Mouse (Mus musculus): ENCODE results near the gene Cers3. TPM values are rescaled to one million over a fixed set of nuclear protein-coding genes. Genes with fewer than 3 reads are reported as not detected.

Gene Cers3
- polyA plus RNA-seq, 1 experiment from 2014 or later: 7.8 TPM

DNA sequence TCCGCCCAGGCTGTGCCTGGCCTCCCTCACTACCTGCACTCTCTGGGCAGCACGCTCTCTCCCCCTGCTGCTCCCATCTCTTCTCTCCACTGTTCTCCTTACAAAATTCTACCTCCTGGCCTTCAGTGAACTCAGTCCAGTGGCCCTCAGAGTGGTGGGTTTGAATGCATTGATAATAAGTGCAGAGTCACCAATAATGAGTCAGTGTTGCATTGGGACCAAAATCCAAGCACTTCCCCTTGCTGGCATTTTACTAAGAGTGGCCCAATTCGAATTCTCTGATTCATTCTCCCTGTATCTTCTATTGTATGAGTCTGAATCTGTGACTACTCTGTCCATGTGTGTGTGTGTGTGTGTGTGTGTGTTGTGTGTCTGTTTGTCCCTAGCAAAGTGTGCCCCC is 63.5 kb downstream of the Cers3 start:
- Histone ChIP-seq H3K4me2 (no peak overlapping the region), H3K36me3 (no peaks in the 10 kb centered on the region), H3K9ac (no peak overlapping the region), H3K27me3 (no peaks in the 10 kb centered on the region), H3K4me3 (no peak overlapping the region), H3K4me1 (no peaks in the 10 kb centered on the region), H3K9me3 (no peaks in the 10 kb centered on the region), H3K27ac (no peak overlapping the region)
- 66% methylated on average over 3 of the region's 3 CpGs for WGBS
- ATAC-seq (ENCODE audit: insufficient number of reproducible peaks, insufficient read depth, low FRiP score, low TSS enrichment, low read depth): no peak

- no peak overlapping the region for H3K4me2 ChIP-seq
Observed at GRCm38 (mm10) chr7:66810436-66810835, 67.1 kb downstream of the Cers3 start.

DNA sequence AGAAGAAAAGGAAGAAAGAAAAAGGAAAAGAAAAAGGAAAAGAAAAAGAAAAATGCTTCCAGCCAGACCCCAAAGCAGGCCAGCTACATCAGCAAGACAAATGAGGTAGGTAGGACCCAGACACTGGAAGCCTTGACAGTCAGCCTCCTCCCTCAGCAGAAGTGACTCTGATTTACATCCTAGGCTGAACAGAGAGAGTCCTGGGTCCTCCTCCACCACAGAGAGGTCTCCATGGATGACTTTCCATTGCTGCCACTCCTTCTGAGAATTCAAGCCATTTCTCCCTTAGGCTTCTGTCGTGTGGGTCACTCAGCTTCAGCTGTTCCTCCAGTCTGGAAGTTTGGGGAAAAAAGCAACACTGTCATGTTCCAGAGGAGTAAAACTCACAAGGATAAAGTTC is 68.0 kb downstream of the Cers3 start:
- H3K27me3 ChIP-seq: no peaks in the 10 kb centered on the region
- H3K4me2 ChIP-seq: no peak overlapping the region
- H3K36me3 ChIP-seq: no peaks in the 10 kb centered on the region
- ATAC-seq (ENCODE audit: insufficient number of reproducible peaks, insufficient read depth, low FRiP score, low TSS enrichment, low read depth): no peak
- no peak overlapping the region for H3K27ac ChIP-seq
- no peak overlapping the region for H3K4me3 ChIP-seq
- H3K9me3 ChIP-seq: no peaks in the 10 kb centered on the region
- no peak overlapping the region for H3K9ac ChIP-seq
- H3K4me1 ChIP-seq: peaks cover 13% of the 10 kb centered on the region
- 75% methylated on average over 1 of the region's 1 CpGs for WGBS

More at GRCm38 (mm10) chr7:66810436-66810835, 67.1 kb downstream of the Cers3 start:
- Histone ChIP-seq H3K36me3 (no peaks in the 10 kb centered on the region), H3K4me1 (peaks cover 13% of the 10 kb centered on the region), H3K4me3 (no peak overlapping the region), H3K9ac (no peak overlapping the region), H3K9me3 (no peaks in the 10 kb centered on the region), H3K27ac (no peak overlapping the region), H3K27me3 (no peaks in the 10 kb centered on the region)
- no peak for ATAC-seq (ENCODE audit: insufficient number of reproducible peaks, insufficient read depth, low FRiP score, low TSS enrichment, low read depth)
- 92% methylated on average over 7 of the region's 7 CpGs for WGBS

GRCm38 (mm10) chr7:66812289-66812688 is 69.0 kb downstream of the Cers3 start:
- H3K27me3 ChIP-seq: no peaks in the 10 kb centered on the region
- H3K27ac ChIP-seq: peak overlapping the region; percentile 34; the same call in 1 of the 2 replicates
- H3K4me3 ChIP-seq: no peak overlapping the region
- no peak for ATAC-seq (ENCODE audit: insufficient number of reproducible peaks, insufficient read depth, low FRiP score, low TSS enrichment, low read depth)
- H3K9ac ChIP-seq: no peak overlapping the region
- H3K4me1 ChIP-seq: peaks cover 13% of the 10 kb centered on the region
- H3K36me3 ChIP-seq: no peaks in the 10 kb centered on the region
- H3K9me3 ChIP-seq: no peaks in the 10 kb centered on the region
- WGBS: 68% methylated on average over 4 of the region's 4 CpGs
- H3K4me2 ChIP-seq: no peak overlapping the region

- Histone ChIP-seq H3K9me3 (no peaks in the 10 kb centered on the region), H3K27me3 (no peaks in the 10 kb centered on the region), H3K9ac (no peak overlapping the region), H3K4me1 (peaks cover 13% of the 10 kb centered on the region), H3K36me3 (no peaks in the 10 kb centered on the region), H3K27ac (no peak overlapping the region), H3K4me3 (no peak overlapping the region), H3K4me2 (no peak overlapping the region)
- 23% methylated on average over 9 of the region's 9 CpGs for WGBS
- ATAC-seq (ENCODE audit: insufficient number of reproducible peaks, insufficient read depth, low FRiP score, low TSS enrichment, low read depth): peak; percentile 75
Observed at GRCm38 (mm10) chr7:66812737-66813136, 69.4 kb downstream of the Cers3 start.

GRCm38 (mm10) chr7:66813172-66813571 is 69.9 kb downstream of the Cers3 start:
- Histone ChIP-seq H3K4me2 (no peak overlapping the region), H3K27ac (no peak overlapping the region), H3K36me3 (no peaks in the 10 kb centered on the region), H3K9ac (no peak overlapping the region), H3K4me3 (no peak overlapping the region), H3K9me3 (no peaks in the 10 kb centered on the region), H3K27me3 (no peaks in the 10 kb centered on the region), H3K4me1 (peaks cover 13% of the 10 kb centered on the region)
- WGBS: 63% methylated on average over 1 of the region's 1 CpGs
- ATAC-seq (ENCODE audit: insufficient number of reproducible peaks, insufficient read depth, low FRiP score, low TSS enrichment, low read depth): no peak

DNA sequence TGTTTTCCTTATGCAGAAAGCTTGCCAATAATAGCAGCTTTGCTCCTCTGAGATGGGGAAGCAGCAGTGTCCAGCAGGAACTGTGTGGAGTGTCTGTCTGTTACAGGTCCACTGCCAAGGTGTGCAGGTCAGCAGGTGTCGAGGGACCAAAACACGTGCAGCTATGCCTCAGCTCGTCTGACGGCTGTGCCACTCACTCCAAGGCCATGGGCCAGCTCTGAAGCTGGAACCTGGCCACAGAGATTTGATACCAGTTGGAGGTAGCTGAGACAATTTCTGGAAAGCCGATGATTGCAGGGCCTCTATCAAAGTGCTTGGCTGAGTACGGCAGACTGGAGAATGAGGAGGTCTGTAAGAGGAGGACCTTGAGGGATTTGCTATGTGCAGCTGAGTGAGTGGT is 72.2 kb downstream of the Cers3 start:
- Histone ChIP-seq H3K4me2 (no peak overlapping the region), H3K36me3 (no peaks in the 10 kb centered on the region), H3K4me3 (no peak overlapping the region), H3K9me3 (no peaks in the 10 kb centered on the region), H3K9ac (no peak overlapping the region), H3K27me3 (no peaks in the 10 kb centered on the region), H3K27ac (no peak overlapping the region), H3K4me1 (peaks cover 13% of the 10 kb centered on the region)
- 86% methylated on average over 6 of the region's 6 CpGs for WGBS
- no peak for ATAC-seq (ENCODE audit: insufficient number of reproducible peaks, insufficient read depth, low FRiP score, low TSS enrichment, low read depth)

GRCm38 (mm10) chr7:66820034-66820433 is 76.7 kb downstream of the Cers3 start:
- no peak for ATAC-seq (ENCODE audit: insufficient number of reproducible peaks, insufficient read depth, low FRiP score, low TSS enrichment, low read depth)
- Histone ChIP-seq H3K9me3 (no peaks in the 10 kb centered on the region), H3K27me3 (no peaks in the 10 kb centered on the region), H3K4me2 (no peak overlapping the region), H3K36me3 (no peaks in the 10 kb centered on the region), H3K9ac (no peak overlapping the region), H3K4me3 (no peak overlapping the region), H3K27ac (no peak overlapping the region), H3K4me1 (peaks cover 6% of the 10 kb centered on the region; the same call in 1 of the 2 replicates)
- WGBS: 26% methylated on average over 6 of the region's 6 CpGs

DNA sequence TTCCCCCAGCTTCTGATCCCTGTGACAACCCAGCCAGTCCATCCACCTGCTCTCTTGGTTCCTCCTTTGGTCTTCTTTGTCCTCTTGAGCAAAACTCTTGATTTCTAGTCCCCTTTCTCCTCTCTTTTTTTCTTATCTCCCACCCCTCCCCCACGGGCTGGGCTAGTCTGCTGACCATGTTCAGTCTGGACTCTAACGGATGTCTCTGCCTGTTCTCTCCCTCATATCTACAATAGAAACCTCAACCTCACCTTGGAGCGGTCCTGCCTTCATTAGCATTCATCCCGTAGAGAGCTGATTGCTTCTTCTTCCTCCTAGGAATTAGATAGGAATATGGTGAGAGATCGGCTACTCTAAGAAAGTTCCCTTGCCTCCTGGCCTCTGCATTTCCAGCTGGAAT is 87.5 kb downstream of the Cers3 start:
- 71% methylated on average over 5 of the region's 5 CpGs for WGBS
- Histone ChIP-seq H3K4me2 (peak overlapping the region; percentile 23; the same call in 1 of the 2 replicates), H3K36me3 (no peaks in the 10 kb centered on the region), H3K9ac (no peak overlapping the region), H3K27ac (peak overlapping the region; percentile 80), H3K9me3 (no peaks in the 10 kb centered on the region), H3K4me3 (no peak overlapping the region), H3K27me3 (no peaks in the 10 kb centered on the region), H3K4me1 (peaks cover 31% of the 10 kb centered on the region)
- ATAC-seq (ENCODE audit: insufficient number of reproducible peaks, insufficient read depth, low FRiP score, low TSS enrichment, low read depth): no peak

- Histone ChIP-seq H3K4me2 (peak overlapping the region; percentile 23; the same call in 1 of the 2 replicates), H3K9ac (no peak overlapping the region), H3K4me1 (peaks cover 31% of the 10 kb centered on the region), H3K9me3 (no peaks in the 10 kb centered on the region), H3K27me3 (no peaks in the 10 kb centered on the region), H3K27ac (peak overlapping the region; percentile 80), H3K4me3 (no peak overlapping the region), H3K36me3 (no peaks in the 10 kb centered on the region)
- WGBS: 31% methylated on average over 5 of the region's 5 CpGs
- no peak for ATAC-seq (ENCODE audit: insufficient number of reproducible peaks, insufficient read depth, low FRiP score, low TSS enrichment, low read depth)
Observed at GRCm38 (mm10) chr7:66831295-66831694, 88.0 kb downstream of the Cers3 start.

- H3K27me3 ChIP-seq: peaks cover 10% of the 10 kb centered on the region
- peaks cover 44% of the 10 kb centered on the region for H3K4me1 ChIP-seq
- peak within 1 kb of the TSS; percentile 79 for H3K9ac ChIP-seq
- H3K9me3 ChIP-seq: no peaks in the 10 kb centered on the region
- WGBS: under 1% methylated on average over 30 of the region's 30 CpGs
- peak within 1 kb of the TSS; percentile 67 for H3K4me3 ChIP-seq
- peak; percentile 90 for ATAC-seq (ENCODE audit: insufficient number of reproducible peaks, insufficient read depth, low FRiP score, low TSS enrichment, low read depth)
- H3K36me3 ChIP-seq: no peaks in the 10 kb centered on the region
- H3K4me2 ChIP-seq: peak within 1 kb of the TSS; percentile 99
- peak within 1 kb of the TSS; percentile 70 for H3K27ac ChIP-seq
Observed at GRCm38 (mm10) chr7:66839463-66840007, 96.2 kb downstream of the Cers3 start, which contains the start of gene Adamts17. Gene Adamts17 (plus strand): TSS chr7:66839735.

DNA sequence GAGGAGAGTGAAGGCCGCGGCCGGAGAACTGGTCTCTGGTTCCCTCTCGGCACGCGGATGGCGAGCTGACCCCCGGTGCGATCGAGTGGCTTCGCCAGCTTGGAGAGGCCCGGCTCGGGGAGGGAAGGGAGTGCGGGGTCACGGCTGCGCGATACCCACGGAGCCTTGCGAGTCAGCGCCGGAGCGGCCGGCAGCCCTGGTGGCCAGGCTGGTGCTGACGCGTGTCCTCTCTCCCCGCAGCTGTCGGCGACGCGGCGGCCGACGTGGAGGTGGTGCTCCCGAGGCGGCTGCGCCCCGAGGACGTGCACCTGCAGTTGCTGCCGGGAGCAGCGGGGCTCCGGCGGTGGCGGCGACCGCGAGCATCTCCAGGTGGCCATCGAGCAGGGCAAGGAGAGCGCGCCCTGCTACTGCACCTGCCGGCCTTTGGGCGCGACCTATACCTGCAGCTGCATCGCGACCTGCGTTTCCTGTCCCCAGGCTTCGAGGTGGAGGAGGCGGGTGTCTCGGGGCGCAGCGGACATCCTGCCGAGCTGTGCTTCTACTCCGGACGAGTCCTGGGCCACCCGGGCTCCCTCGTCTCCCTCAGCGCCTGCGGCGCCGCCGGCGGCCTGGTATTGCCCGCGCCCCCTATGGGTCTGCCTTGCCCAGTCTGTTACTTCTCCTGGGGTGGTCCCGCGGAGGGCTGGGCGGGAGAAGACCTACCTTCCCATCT is 96.9 kb downstream of the Cers3 start:
- ATAC-seq (ENCODE audit: insufficient number of reproducible peaks, insufficient read depth, low FRiP score, low TSS enrichment, low read depth): peak; percentile 1; the same call in 1 of the 2 replicates
- peaks cover 38% of the 10 kb centered on the region for H3K4me1 ChIP-seq
- H3K36me3 ChIP-seq: 0 out of 2 replicates have a peak, but pooled peaks cover 4% of the 10 kb centered on the region
- H3K27me3 ChIP-seq: peaks cover 10% of the 10 kb centered on the region
- H3K9ac ChIP-seq: peak overlapping the region; percentile 79
- peak overlapping the region; percentile 67 for H3K4me3 ChIP-seq
- WGBS: under 1% methylated on average over 74 of the region's 76 CpGs
- peak overlapping the region; percentile 70 for H3K27ac ChIP-seq
- H3K4me2 ChIP-seq: peak overlapping the region; percentile 99
- H3K9me3 ChIP-seq: no peaks in the 10 kb centered on the region
